Mouse (Mus musculus) midbrain, embryonic 16.5 days (tissue): ENCODE measurements at regions not wholly inside any gene's neighbourhood (a gene's known extent, or its start where the extent isn't known, plus 50 kb on each side); places are given as distances from the start of the nearest gene placed in this dataset.

Experiments
- ATAC-seq: fragments of 200-750 bp; cut with Nextera tagmentation; 2 replicates; pipeline ENCODE4 v1.8.0; 2017; ENCODE audit warnings: moderate TSS enrichment
- H3K27ac ChIP-seq: fragments of 300-500 bp; sonication (generic); 2 replicates; pipeline ENCODE4 v1.5.1; 2014; ENCODE audit warnings: mild to moderate bottlenecking, low read length, mixed read lengths
- H3K27me3 ChIP-seq: fragments of 300-500 bp; sonication (generic); 2 replicates; pipeline ENCODE4 v1.6.1; 2014; ENCODE audit warnings: low read depth, low read length, mixed read lengths; ENCODE audit not compliant: control insufficient read depth, insufficient read depth
- H3K36me3 ChIP-seq: fragments of 300-500 bp; sonication (generic); 2 replicates; pipeline ENCODE4 v1.6.1; 2014; ENCODE audit warnings: mild to moderate bottlenecking, low read length, moderate library complexity, mixed read lengths; ENCODE audit not compliant: control insufficient read depth, insufficient read depth
- H3K4me1 ChIP-seq: fragments of 300-500 bp; sonication (generic); 2 replicates; pipeline ENCODE4 v1.6.1; 2014; ENCODE audit warnings: mild to moderate bottlenecking, low read length, mixed read lengths; ENCODE audit not compliant: control insufficient read depth, insufficient read depth
- H3K4me2 ChIP-seq: fragments of 300-500 bp; sonication (generic); 2 replicates; pipeline ENCODE4 v1.6.1; 2014; ENCODE audit warnings: mild to moderate bottlenecking, low read length, mixed read lengths
- H3K4me3 ChIP-seq: fragments of 300-500 bp; sonication (generic); 2 replicates; pipeline ENCODE4 v1.5.1; 2014; ENCODE audit warnings: low read depth, mild to moderate bottlenecking, low read length, moderate library complexity, mixed read lengths
- H3K9ac ChIP-seq: fragments of 300-500 bp; sonication (generic); 2 replicates; pipeline ENCODE4 v1.6.1; 2014; ENCODE audit warnings: low read depth, low read length, mixed read lengths
- H3K9me3 ChIP-seq: fragments of 300-500 bp; sonication (generic); replicated peaks from 2 replicates; pipeline ENCODE4 v1.6.1; 2014; ENCODE audit warnings: mild to moderate bottlenecking, low read length, mixed read lengths; ENCODE audit not compliant: control insufficient read depth, poor library complexity, severe bottlenecking
- WGBS: fragments of 180-500 bp; shearing (Covaris S2); extraction: QIAGEN DNeasy Blood & Tissue Kit; methylation state at CpG from one replicate; pipeline ENCODE4 v1.1.7; 2014; 5-methylcytosine and 5-hydroxymethylcytosine counted together

GRCm38 (mm10) chr13:44293736-44294416 lies 435.4 kb upstream of the Jarid2 start:
- Histone ChIP-seq H3K4me3 (no peak overlapping the region), H3K27me3 (no peaks in the 10 kb centered on the region), H3K27ac (no peak overlapping the region), H3K4me2 (no peak overlapping the region), H3K9me3 (0 out of 2 replicates have a peak, but pooled peaks cover 6% of the 10 kb centered on the region), H3K9ac (no peak overlapping the region), H3K36me3 (no peaks in the 10 kb centered on the region), H3K4me1 (no peaks in the 10 kb centered on the region; the same call in 1 of the 2 replicates)
- 76% methylated on average over 15 of the region's 15 CpGs for WGBS
- ATAC-seq, result no peak; the same call in 1 of the 2 replicates

DNA sequence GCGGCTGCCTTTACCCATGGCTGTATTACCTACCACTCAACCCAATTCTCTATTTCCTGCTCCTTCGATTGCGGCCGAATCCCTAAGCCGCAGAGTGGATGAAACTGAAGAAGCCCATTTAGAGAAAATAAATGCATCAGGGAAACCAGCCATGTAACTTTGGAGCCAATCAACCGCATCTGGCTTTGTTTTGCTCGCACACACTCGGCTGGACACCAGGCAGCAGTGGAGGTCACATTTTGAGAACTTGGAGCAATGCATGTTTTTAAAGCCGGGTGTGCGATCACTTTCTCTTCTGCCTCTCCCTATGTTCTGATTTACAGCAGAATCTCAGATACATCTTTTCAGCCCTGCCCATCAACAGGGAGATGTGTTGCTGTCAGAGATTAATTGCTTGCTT lies 433.7 kb upstream of the Jarid2 start:
- 0 out of 2 replicates have a peak, but pooled peaks cover 1% of the 10 kb centered on the region for H3K9me3 ChIP-seq
- no peak for ATAC-seq
- no peak overlapping the region for H3K4me3 ChIP-seq
- WGBS, result 73% methylated on average over 10 of the region's 10 CpGs
- H3K4me2 ChIP-seq, result no peak overlapping the region
- no peak overlapping the region for H3K27ac ChIP-seq
- no peaks in the 10 kb centered on the region for H3K27me3 ChIP-seq
- H3K4me1 ChIP-seq, result no peaks in the 10 kb centered on the region; the same call in 1 of the 2 replicates
- no peak overlapping the region for H3K9ac ChIP-seq
- H3K36me3 ChIP-seq, result no peaks in the 10 kb centered on the region

DNA sequence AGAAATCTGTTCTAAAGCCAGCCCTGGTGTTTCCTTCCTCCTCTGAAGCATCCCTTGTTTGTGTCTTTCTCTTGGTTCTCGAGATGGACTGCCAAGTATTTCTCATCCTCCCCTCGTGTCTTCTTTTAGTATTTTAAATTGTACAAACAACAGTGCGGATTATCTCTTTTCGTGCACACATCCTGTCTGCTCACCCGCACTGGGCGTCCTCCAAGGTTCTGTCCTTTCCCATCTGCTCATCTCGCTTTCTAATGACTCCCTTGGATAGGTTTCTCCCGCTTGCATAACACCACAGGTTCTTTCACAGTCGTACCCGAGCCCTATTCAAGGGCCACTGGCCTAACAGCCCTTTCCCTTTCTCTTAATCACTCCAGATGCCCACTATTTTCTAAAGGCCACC lies 428.7 kb upstream of the Jarid2 start:
- Histone ChIP-seq H3K4me2 (no peak overlapping the region), H3K36me3 (no peaks in the 10 kb centered on the region), H3K4me1 (no peaks in the 10 kb centered on the region), H3K27ac (no peak overlapping the region), H3K9me3 (no peaks in the 10 kb centered on the region), H3K9ac (no peak overlapping the region), H3K4me3 (no peak overlapping the region), H3K27me3 (no peaks in the 10 kb centered on the region)
- ATAC-seq, result no peak
- WGBS, result 86% methylated on average over 10 of the region's 10 CpGs

DNA sequence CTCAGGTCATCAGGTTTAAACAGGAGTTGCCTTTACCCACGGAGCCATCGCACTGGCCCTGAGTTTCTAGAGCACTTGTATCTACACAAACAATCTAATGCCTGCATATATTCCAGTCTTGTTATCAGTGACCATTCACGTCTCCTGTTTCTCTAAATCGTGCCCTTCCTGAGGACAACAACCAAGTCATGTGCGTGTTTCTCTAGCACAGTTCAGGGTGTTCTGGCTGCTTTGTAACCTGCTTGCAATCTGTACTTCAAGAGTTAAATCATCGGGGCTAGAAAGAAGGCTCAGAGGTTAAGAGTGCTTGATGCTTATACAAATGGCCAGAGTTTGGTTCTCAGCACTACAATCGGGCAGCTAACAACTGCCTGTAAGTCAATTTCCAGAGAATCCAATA lies 428.1 kb upstream of the Jarid2 start:
- ATAC-seq, result no peak
- Histone ChIP-seq H3K9me3 (no peaks in the 10 kb centered on the region), H3K4me1 (no peaks in the 10 kb centered on the region), H3K4me3 (no peak overlapping the region), H3K36me3 (no peaks in the 10 kb centered on the region), H3K9ac (no peak overlapping the region), H3K27ac (no peak overlapping the region), H3K4me2 (no peak overlapping the region), H3K27me3 (no peaks in the 10 kb centered on the region)
- WGBS, result 93% methylated on average over 7 of the region's 7 CpGs

GRCm38 (mm10) chr13:44301936-44302335 lies 427.3 kb upstream of the Jarid2 start:
- Histone ChIP-seq H3K4me3 (no peak overlapping the region), H3K27ac (no peak overlapping the region), H3K4me1 (no peaks in the 10 kb centered on the region), H3K36me3 (no peaks in the 10 kb centered on the region), H3K4me2 (no peak overlapping the region), H3K9me3 (no peaks in the 10 kb centered on the region), H3K27me3 (no peaks in the 10 kb centered on the region), H3K9ac (no peak overlapping the region)
- ATAC-seq, result no peak
- WGBS, result 77% methylated on average over 10 of the region's 10 CpGs

DNA sequence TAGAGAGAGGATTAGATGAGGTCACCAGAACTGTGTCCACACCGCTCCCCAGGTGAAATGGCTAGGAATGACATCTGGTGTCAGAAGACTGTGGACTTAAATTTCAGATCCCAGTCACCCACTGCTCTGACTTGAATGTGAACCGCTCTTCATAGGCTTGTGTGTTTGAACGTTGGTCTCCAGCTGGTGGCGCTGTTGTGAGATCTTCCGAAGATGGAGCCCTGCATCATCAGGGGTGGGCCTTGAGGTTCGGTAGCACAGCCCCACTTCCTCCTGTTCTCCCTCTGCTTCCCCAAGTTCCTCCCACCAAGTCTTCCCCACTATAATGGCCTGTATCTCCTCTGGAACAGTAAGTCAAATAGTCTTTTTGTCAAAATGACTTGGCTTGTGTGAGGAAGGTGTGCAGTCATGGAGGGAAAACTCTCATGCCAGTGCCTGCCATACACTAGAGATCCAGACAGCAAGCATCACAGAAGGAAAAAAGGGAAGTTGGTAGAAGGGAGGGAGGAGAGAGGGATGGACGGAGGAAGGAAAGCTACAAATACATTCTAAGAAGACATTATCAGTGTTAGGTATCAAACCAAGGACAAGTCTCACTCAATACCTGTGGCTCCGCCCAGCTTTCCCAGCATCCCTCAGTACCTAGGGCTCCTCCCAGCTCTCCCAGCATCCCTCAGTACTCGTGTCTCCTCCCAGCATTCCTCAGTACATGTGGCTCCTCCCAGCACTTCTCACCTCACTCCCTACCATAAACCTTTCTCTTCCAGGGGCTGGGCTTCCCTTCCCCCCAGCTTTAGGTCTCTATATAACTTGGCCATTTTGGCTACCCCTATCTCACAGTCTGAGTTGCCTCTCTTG lies 423.9 kb upstream of the Jarid2 start:
- H3K4me3 ChIP-seq, result no peak overlapping the region
- H3K36me3 ChIP-seq, result no peaks in the 10 kb centered on the region
- WGBS, result 74% methylated on average over 9 of the region's 9 CpGs
- no peaks in the 10 kb centered on the region for H3K27me3 ChIP-seq
- H3K4me2 ChIP-seq, result no peak overlapping the region
- H3K27ac ChIP-seq, result no peak overlapping the region
- H3K4me1 ChIP-seq, result no peaks in the 10 kb centered on the region
- H3K9ac ChIP-seq, result no peak overlapping the region
- ATAC-seq, result no peak
- no peaks in the 10 kb centered on the region for H3K9me3 ChIP-seq

DNA sequence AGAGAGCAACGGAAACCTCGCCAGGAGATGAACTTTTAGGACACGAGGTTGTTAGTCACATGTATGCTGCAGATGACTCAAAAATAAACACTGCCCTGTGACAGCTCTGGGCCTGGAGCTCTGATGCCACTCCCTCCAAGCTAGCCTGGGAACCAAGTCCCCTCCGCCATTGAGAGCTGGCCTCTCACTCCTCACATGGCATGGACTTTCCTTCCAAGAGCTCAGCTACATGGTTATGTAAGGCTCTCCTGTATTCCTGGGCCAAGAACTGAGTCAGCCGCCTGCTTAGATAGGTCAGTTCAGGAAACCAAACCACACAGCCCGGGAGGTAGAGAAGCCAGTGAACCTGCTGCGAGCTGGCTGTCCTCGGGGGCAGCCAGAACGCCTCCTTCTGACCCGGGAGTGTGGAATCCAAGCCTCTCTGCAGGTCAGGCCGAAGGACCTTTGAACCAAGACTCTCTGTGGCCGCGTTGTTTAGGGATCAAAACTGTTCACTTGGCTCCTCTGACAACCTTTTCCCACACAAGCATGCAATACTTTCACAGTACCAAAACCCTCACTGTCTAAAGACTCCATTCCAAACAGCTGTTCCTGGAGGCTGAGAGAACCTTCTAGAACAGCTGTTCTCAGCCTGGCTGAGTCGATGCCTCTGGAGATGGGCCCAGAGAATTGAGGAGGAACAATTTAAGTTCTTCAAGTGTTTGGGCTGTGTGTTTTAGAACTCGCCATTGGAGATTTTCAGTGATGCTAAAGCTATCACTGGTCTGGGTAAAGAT lies 422.8 kb upstream of the Jarid2 start:
- no peak overlapping the region for H3K4me2 ChIP-seq
- no peaks in the 10 kb centered on the region for H3K27me3 ChIP-seq
- H3K36me3 ChIP-seq, result no peaks in the 10 kb centered on the region
- no peak overlapping the region for H3K4me3 ChIP-seq
- no peak overlapping the region for H3K27ac ChIP-seq
- no peaks in the 10 kb centered on the region for H3K4me1 ChIP-seq
- ATAC-seq, result no peak
- H3K9me3 ChIP-seq, result no peaks in the 10 kb centered on the region
- WGBS, result 94% methylated on average over 15 of the region's 15 CpGs
- H3K9ac ChIP-seq, result no peak overlapping the region

DNA sequence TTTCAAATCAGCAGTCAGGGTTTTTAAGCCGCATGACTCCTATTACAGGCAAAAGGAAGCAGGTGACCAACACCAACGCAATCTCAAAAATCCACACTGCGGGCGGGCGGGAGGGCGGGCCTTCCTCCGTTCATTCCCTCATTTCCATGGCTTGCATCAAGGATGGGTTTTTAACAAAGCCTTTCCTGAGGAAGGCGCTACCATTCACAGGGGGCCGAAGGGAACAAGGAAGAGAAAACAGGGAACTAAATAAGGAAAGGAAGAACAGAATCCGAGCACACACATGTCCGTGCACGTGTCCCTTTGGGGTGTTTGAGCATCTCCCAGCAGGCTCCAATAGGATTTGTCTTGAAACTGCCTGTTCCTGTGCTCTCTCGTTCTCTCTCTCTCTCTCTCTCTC lies 421.0 kb upstream of the Jarid2 start:
- no peaks in the 10 kb centered on the region for H3K4me1 ChIP-seq
- H3K4me3 ChIP-seq, result no peak overlapping the region
- H3K9ac ChIP-seq, result no peak overlapping the region
- no peaks in the 10 kb centered on the region for H3K27me3 ChIP-seq
- peak overlapping the region; percentile 26 for H3K4me2 ChIP-seq
- H3K27ac ChIP-seq, result no peak overlapping the region
- H3K9me3 ChIP-seq, result no peaks in the 10 kb centered on the region
- H3K36me3 ChIP-seq, result no peaks in the 10 kb centered on the region
- 53% methylated on average over 13 of the region's 13 CpGs for WGBS
- ATAC-seq, result no peak
